Mouse (Mus musculus) mouse embryonic stem cell (cell line): ENCODE data around the gene Ipo11.
"Not testable (repeated sequence)": the region's sequence is repeated elsewhere in the genome, so short reads cannot be mapped to it uniquely, and the experiment has no call there.

Experiments
- in situ Hi-C, 2 experiments: fragments of 300-500 bp; cut with MboI; formaldehyde crosslinking; loops; 1 replicate in 1 of 2; 3 replicates in 1 of 2; pipeline ENCODE4 v1.14.3; 2019 to 2020; ENCODE audit warnings: low sequenced_read_pairs in 2 of 2, low pct_unique_long_range_greater_than_20kb in 1 of 2, mixed read lengths in 1 of 2; ENCODE audit not compliant: unreplicated experiment in 1 of 2

Ipo11 gene

DNA sequence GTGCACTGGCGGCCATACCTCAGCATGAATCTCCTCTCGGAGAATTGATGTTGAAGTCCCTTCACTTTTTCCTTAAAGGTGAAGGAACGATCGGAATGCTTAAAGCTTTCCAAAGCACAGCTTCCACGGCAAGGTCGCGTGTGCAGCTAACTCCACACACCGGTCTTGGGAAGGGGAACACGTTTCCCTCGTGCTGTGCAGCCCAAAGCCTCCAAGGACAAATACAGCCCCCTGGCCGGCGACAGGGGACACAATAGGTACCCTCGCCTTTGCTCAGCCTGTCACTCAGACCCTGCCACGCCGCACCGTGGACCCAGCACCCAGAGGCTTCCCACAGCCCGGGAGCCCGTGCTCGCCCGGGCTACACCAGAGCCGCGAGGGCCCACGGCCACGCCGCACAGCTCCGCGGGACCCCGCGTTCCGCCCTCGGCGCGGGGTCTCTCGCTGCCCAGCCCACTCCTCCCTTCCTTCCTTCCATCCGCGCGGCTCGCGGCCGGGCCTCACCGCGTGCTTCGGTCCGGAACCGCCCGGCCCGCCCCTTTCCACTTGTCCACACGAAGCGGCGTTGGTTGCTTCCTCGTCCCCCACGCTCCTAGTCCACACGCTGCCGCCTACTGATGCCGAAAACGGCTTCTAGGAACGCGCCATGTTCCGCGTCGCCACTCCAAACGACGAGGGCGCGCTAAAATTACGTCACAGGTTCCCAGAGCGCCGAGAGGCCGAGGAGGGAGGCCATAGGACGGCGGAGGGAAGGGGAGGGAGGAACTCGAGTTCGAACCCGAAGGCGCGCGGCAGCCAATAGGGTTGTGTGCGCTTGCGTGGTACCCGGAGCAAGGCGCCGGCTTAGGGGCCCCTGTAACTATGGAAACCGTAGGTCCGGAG, at the start of gene Ipo11:
TSS of gene Ipo11 (minus strand) at position 703 of the 882 bp plus-strand sequence.
- in situ Hi-C loops = no loop called here

DNA sequence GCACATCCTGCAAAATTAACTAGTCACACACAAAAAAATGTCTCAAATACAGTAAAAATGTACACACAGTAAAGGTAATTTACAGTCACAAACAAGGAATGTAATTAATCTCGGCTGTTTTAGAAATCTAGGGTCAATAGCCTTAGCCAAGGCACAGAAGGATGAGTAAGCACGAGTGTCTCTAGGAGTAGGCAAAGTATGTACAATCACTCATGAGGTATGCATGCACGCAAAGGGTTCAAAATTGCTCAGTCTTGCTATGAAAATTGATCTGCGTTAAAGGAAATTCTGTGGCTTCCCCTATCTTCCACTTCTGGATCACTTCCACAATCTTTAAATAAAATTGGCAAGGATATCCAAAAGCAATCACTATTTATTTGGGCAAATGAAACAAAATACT, 24.7 kb upstream of the Ipo11 start:
- in situ Hi-C loops = no loop called here

DNA sequence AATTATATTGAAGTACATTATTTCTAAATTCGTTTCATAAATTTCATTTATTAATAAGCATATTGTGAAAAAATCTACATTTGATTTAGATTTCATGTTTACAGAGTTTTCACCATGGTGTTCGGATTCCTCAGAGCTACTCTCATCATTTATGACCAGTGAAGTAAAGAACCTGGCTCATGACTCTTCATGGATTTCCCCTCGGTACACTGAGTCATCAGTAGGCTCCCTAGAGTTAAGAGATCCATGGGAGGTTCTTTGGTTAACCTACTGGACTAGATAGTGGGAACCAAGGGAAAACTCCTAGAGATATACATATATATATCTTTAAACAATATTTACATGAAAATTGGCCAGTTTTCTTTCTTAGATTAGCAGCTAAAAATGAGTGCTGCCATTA, 23.8 kb upstream of the Ipo11 start:
- in situ Hi-C loops = no loop called here

GRCm38 (mm10) chr13:106958286-106958685, 21.5 kb upstream of the Ipo11 start:
- in situ Hi-C loops = no loop called here

DNA sequence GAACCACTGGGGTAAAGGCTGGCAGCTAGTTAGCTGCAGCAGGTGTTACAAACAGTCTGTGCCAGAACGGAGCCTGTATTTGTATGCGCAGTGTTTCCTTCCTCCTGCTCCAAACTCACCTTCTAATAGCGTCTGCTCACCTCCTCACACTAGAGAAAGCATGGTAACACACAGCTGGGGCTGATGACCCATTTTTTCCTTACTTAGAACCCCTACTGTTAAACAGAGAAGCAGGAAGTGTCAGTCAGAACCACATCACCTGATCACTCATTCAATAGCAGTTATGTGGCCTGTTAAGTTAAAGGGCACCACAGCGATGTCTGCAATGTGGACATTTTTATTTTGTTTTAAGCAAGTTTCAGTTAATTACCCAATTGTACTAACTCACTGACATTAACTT, 20.8 kb upstream of the Ipo11 start:
- in situ Hi-C loops = no loop called here

GRCm38 (mm10) chr13:106954880-106955279, 18.1 kb upstream of the Ipo11 start:
- in situ Hi-C loops = no loop called here

- in situ Hi-C loops = loop anchor here in 1 of 2 experiments (10.0 kb wide), 1 partner anchor 157 kb away; no protein-coding TSS in a partner anchor
Observed at GRCm38 (mm10) chr13:106947583-106947982, 10.8 kb upstream of the Ipo11 start.

GRCm38 (mm10) chr13:106946594-106947540, 10.1 kb upstream of the Ipo11 start, which contains the start of gene Dimt1:
Gene Dimt1 (plus strand): TSS chr13:106947127.
- in situ Hi-C loops = loop anchor here in 1 of 2 experiments (10.0 kb wide), 1 partner anchor 158 kb away; no protein-coding TSS in a partner anchor

DNA sequence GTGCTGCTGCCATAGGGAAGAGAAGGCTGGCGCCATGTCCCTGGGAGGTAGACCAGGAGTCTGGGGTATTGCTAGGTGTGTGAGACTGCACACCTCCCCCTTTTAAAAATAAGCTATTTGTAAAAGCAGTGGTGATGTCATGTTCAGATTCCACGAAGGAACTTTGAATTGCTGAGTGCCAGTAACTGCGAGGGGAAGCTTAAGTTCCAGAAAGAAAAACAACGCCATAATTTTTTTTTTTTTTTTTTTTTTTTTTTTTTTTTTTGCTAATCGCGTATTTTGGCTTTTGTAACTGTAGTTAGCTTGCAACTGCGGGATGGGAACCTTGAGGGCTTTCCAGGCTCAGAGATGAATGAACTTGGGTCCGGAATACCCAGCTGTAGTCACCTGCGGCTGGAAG, 8.8 kb upstream of the Ipo11 start:
- in situ Hi-C loops = loop anchor here in 1 of 2 experiments (10.0 kb wide), 1 partner anchor 159 kb away; no protein-coding TSS in a partner anchor

- in situ Hi-C loops = loop anchor here in 1 of 2 experiments (10.0 kb wide), 1 partner anchor 162 kb away; no protein-coding TSS in a partner anchor
Observed at GRCm38 (mm10) chr13:106942721-106943120, 6.0 kb upstream of the Ipo11 start.

DNA sequence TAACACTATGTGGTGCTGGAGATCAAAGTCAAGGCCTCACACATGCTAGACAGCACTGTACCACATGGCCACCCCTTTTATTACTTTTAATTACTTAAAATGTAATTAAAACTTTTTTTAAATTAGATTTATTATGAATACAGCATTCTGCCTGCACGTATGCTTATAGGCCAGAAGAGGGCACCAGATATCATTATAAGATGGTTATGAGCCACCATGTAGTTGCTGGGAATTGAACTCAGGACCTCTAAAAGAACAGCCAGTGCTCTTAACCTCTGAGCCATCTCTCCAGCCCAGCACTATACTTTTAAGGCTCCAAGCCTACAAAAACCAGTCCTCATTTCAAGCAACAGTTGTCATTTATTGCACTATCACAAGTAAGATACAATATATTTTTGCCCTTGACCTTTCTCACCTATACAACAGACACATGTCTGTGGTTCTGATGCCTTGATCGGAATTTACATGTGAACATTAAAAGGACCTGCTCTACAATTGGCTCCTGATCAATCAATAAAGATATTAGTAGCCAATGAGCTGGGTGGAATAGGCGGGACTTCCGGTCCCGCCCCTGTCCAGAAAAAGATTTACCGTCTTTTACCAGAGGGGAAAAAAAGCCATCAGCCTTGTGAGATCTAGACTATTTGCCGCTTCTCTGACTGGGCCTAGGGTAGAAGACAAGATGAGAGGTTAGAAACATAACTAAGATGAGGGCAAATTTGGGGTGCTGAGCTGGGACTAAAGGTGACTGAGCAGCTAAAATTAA, 4.6 kb upstream of the Ipo11 start:
- in situ Hi-C loops = loop anchor here in 1 of 2 experiments (10.0 kb wide), 1 partner anchor 163 kb away; no protein-coding TSS in a partner anchor

DNA sequence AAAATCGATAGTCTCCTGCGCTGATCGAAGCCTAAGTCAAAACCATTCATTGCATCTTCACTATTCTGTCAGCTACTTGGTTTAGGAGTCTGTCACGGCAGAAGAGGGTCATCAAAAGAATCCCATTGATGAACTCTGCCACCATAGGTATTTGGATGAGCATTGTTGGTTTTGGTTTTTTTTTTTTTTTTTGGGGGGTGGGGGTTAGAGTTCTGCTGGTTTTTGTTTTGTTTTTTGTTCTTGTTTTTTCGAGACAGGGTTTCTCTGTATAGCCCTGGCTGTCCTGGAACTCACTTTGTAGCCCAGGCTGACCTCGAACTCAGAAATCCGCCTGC, 347 bp upstream of the Ipo11 start:
- in situ Hi-C loops = no loop called here

GRCm38 (mm10) chr13:106935871-106936255, 895 bp downstream of the Ipo11 start:
- in situ Hi-C loops = no loop called here

GRCm38 (mm10) chr13:106929201-106929600, 7.6 kb downstream of the Ipo11 start:
- in situ Hi-C loops = no loop called here

DNA sequence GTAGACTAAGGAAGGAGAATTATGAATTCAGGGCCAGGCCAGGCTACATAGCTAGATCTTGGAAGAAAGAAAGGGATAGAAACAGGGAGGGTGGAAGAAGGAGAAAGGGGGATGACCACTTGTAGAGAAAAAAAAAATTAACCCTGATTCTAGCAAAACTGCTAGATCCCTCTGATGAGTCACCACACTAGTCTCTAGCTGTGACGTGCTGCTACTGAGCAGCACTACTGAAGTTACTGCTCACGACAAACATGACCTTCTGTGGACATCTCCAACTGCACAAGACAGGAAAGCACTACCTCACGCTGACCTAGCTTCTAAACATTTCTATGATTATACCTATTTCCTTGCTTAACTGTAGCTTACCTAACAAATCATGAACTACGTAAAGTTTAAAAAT, 8.5 kb downstream of the Ipo11 start:
- in situ Hi-C loops = no loop called here

GRCm38 (mm10) chr13:106925921-106926320, 10.8 kb downstream of the Ipo11 start:
- in situ Hi-C loops = not testable (repeated sequence)

GRCm38 (mm10) chr13:106918322-106919050, 18.3 kb downstream of the Ipo11 start:
- in situ Hi-C loops = no loop called here
